Mouse (Mus musculus): ENCODE results near the gene Rnd1.

DNA sequence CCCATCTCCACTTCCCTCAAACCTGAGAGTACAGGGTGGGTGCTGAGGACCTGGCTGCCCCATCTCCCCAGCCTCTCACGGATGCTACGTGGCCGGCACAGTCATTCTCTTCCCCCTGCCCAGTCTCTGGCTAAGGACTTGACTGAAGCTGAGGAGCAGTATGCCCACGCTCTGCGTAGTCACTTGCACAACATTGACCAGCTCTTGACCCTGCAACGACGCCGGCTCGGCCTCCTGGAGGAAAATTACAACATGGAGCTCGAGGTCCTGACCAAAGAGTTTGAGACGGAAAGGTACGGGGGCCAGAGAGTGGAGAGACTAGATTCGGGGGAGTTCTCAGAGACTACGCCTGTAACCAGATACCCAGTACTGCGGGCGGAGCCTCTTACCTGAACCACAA is 40.0 kb upstream of the Rnd1 start:
- TF ChIP-seq CTCF (IDR thresholded peaks at IDR 0.05; ENCODE audit: insufficient read depth, low read depth, low read length) (no peak), POLR2A (IDR thresholded peaks at IDR 0.05; ENCODE audit: insufficient read depth, low read depth, low read length) (no peak)

Measured in olfactory bulb, adult 2 months (tissue).